Mouse (Mus musculus) sigmoid colon, adult 10 weeks (tissue): ENCODE results near the gene Adamts20. TPM values are rescaled to one million over a fixed set of nuclear protein-coding genes. Genes with fewer than 3 reads are reported as not detected.

Source experiments
- polyA plus RNA-seq: library from polyadenylated mRNA; stranded (reverse); fragments of 350-450 nt; fragmentation: Illumina TruSeq; extraction: RNeasy Lipid Tissue Mini Kit (QIAGEN cat#74804); gene quantifications from one replicate; pipeline ENCODE4 v1.2.3, GENCODE M21; 2014; ENCODE audit warnings: low read depth, low replicate concordance

Gene Adamts20
- polyA plus RNA-seq = 0.38 TPM

DNA sequence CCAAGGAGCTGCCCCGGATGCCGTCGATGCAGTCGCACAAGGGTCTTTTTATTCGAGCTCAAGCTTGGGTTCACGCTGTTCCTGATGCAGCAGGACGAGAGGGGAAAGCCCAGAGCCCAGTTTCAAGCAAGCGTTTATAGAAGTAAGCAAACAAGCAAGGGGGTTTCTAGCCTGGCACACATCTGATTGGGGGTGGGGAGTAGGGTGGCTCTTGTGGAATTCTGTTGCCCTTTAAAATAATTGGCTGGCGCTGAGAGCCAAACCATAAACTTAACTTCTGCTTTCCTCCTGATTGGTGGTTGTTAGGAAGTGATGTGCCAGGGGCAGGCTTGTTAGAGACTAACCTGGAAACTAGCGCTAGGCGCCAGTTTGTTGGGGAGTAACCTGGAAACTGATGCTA is at the start of gene Adamts20:
Adamts20 (minus strand) TSS at position 101 of the 400 bp plus-strand sequence.

Other genes starting within 250 kb of the Adamts20 start
- 3.3 TPM for gene Pus7l, start 78.1 kb upstream of the Adamts20 start, polyA plus RNA-seq
- 16.5 TPM for gene Irak4, start 78.2 kb upstream of the Adamts20 start, polyA plus RNA-seq
- gene Twf1, start 124.5 kb upstream of the Adamts20 start, polyA plus RNA-seq = 213 TPM
- 63.8 TPM for gene Tmem117, start 163.8 kb upstream of the Adamts20 start, polyA plus RNA-seq